Mouse (Mus musculus) spleen, adult 2 months (tissue): ENCODE data around the gene Lima1.

Experiments
- CTCF ChIP-seq: fragments of 200-500 bp; IDR thresholded peaks from 2 replicates; pipeline ENCODE4 v1.5.1; 2011; ENCODE audit warnings: mild to moderate bottlenecking, inconsistent platforms; ENCODE audit not compliant: insufficient read depth, insufficient read length, insufficient replicate concordance; ENCODE audit errors: extremely low read depth
- POLR2A ChIP-seq: fragments of 200-500 bp; IDR thresholded peaks from 2 replicates; pipeline ENCODE4 v1.6.1; 2011; ENCODE audit warnings: low read depth, low read length, inconsistent platforms

DNA sequence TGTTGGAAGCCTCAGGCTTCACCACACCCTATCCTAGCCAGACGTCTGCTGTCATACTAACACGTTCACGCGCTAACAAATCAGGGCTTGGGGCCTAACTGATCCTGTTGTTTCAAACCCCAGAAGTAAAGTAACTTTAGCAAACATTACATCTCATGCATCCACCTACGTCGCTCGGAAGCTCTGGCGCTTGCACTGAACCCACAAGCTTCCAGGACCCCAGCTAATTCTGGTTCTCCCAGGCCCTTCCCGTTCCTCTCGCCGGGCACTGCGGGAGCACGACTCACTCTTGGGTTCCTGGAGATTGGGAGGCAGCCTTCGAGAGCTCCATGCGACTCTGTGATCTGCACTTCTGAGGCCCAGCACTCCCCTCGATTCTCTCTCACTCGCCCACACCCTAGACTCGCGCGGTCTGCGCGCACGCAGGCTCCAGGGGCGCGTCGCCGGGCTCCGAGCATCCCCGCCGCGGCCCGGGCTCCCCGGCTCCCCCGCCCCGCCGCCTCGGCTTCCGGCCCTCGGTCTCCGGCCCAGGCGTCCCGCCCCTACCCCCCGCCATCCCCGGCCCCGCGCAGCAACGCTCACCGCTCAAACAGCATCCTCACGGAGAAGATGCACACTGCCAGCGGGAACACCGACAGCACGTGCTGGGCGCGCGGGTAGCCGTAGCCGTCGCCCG lies 103.5 kb downstream of the Lima1 start:
- TF ChIP-seq CTCF (no peak), POLR2A (no peak)
